Mouse (Mus musculus): Measurements from ENCODE around the gene Trafd1. TPM values are rescaled to one million over a fixed set of nuclear protein-coding genes. Genes with fewer than 3 reads are reported as not detected.

Trafd1 gene
- total RNA-seq (2022) = 10 to 100 TPM; 72.9 to 87.1 (median 73.8) TPM

- DNase-seq (ENCODE audit: low spot score in 2 of 2) = peak; percentile 78 to 94
Measured at GRCm38 (mm10) chr5:121385461-121386119, at the start of gene Trafd1. Trafd1 (minus strand) TSS chr5:121385632.

GRCm38 (mm10) chr5:121428954-121429353 is 43.5 kb upstream of the Trafd1 start:
- DNase-seq (ENCODE audit: low spot score in 2 of 2) = no peak

GRCm38 (mm10) chr5:121423297-121423696 is 37.9 kb upstream of the Trafd1 start:
- DNase-seq (ENCODE audit: low spot score in 2 of 2) = no peak

GRCm38 (mm10) chr5:121422787-121423186 is 37.4 kb upstream of the Trafd1 start:
- peak in 1 of 2 experiments; percentile 22 for DNase-seq (ENCODE audit: low spot score in 2 of 2)

GRCm38 (mm10) chr5:121420721-121421120 is 35.3 kb upstream of the Trafd1 start:
- no peak for DNase-seq (ENCODE audit: low spot score in 2 of 2)

GRCm38 (mm10) chr5:121410975-121411374 is 25.5 kb upstream of the Trafd1 start:
- DNase-seq (ENCODE audit: low spot score in 2 of 2) = no peak

- DNase-seq (ENCODE audit: low spot score in 2 of 2) = no peak
Measured at GRCm38 (mm10) chr5:121407856-121408255, 22.4 kb upstream of the Trafd1 start.

- no peak for DNase-seq (ENCODE audit: low spot score in 2 of 2)
Measured at GRCm38 (mm10) chr5:121400849-121401248, 15.4 kb upstream of the Trafd1 start.

- DNase-seq (ENCODE audit: low spot score in 2 of 2) = no peak
Measured at GRCm38 (mm10) chr5:121400064-121400463, 14.6 kb upstream of the Trafd1 start.

- no peak for DNase-seq (ENCODE audit: low spot score in 2 of 2)
Measured at GRCm38 (mm10) chr5:121399540-121399939, 14.1 kb upstream of the Trafd1 start.

GRCm38 (mm10) chr5:121398965-121399462 is 13.6 kb upstream of the Trafd1 start:
- DNase-seq (ENCODE audit: low spot score in 2 of 2) = no peak

GRCm38 (mm10) chr5:121398146-121398964 is 12.9 kb upstream of the Trafd1 start:
- no peak for DNase-seq (ENCODE audit: low spot score in 2 of 2)

GRCm38 (mm10) chr5:121397187-121398145 is 12.0 kb upstream of the Trafd1 start, which contains the start of gene Naa25:
Naa25 (plus strand) TSS chr5:121397936.
- DNase-seq (ENCODE audit: low spot score in 2 of 2) = peak; percentile 75 to 91

GRCm38 (mm10) chr5:121395621-121396020 is 10.2 kb upstream of the Trafd1 start:
- no peak for DNase-seq (ENCODE audit: low spot score in 2 of 2)

- no peak for DNase-seq (ENCODE audit: low spot score in 2 of 2)
Measured at GRCm38 (mm10) chr5:121393402-121393801, 8.0 kb upstream of the Trafd1 start.

GRCm38 (mm10) chr5:121392667-121393380 is 7.4 kb upstream of the Trafd1 start:
- no peak for DNase-seq (ENCODE audit: low spot score in 2 of 2)

GRCm38 (mm10) chr5:121389691-121390090 is 4.3 kb upstream of the Trafd1 start:
- DNase-seq (ENCODE audit: low spot score in 2 of 2) = no peak

- DNase-seq (ENCODE audit: low spot score in 2 of 2) = no peak
Measured at GRCm38 (mm10) chr5:121389106-121389505, 3.7 kb upstream of the Trafd1 start.

- no peak for DNase-seq (ENCODE audit: low spot score in 2 of 2)
Measured at GRCm38 (mm10) chr5:121387126-121387525, 1.7 kb upstream of the Trafd1 start.

- peak in 1 of 2 experiments; percentile 72 for DNase-seq (ENCODE audit: low spot score in 2 of 2)
Measured at GRCm38 (mm10) chr5:121386120-121386909, 883 bp upstream of the Trafd1 start.
